Mouse (Mus musculus): ENCODE results near the gene Nmur1. TPM values are rescaled to one million over a fixed set of nuclear protein-coding genes. Genes with fewer than 3 reads are reported as not detected.

Gene Nmur1
- total RNA-seq, 2 experiments from 2014 or later: not detected

- DNase-seq (ENCODE audit: low spot score in 2 of 2): peak; percentile 49 to 57
Observed at GRCm38 (mm10) chr1:86440887-86441723, 15.1 kb upstream of the Nmur1 start.

GRCm38 (mm10) chr1:86440171-86440886, 14.3 kb upstream of the Nmur1 start:
- peak; percentile 97 to 98 for DNase-seq (ENCODE audit: low spot score in 2 of 2)

- no peak for DNase-seq (ENCODE audit: low spot score in 2 of 2)
Observed at GRCm38 (mm10) chr1:86439487-86440170, 13.6 kb upstream of the Nmur1 start.

- DNase-seq (ENCODE audit: low spot score in 2 of 2): no peak
Observed at GRCm38 (mm10) chr1:86438501-86438900, 12.5 kb upstream of the Nmur1 start.

- no peak for DNase-seq (ENCODE audit: low spot score in 2 of 2)
Observed at GRCm38 (mm10) chr1:86438014-86438319, 11.9 kb upstream of the Nmur1 start.

GRCm38 (mm10) chr1:86437219-86438013, 11.4 kb upstream of the Nmur1 start:
- DNase-seq (ENCODE audit: low spot score in 2 of 2): no peak

- peak; percentile 69 to 70 for DNase-seq (ENCODE audit: low spot score in 2 of 2)
Observed at GRCm38 (mm10) chr1:86435302-86435821, 9.3 kb upstream of the Nmur1 start.

- peak; percentile 98 for DNase-seq (ENCODE audit: low spot score in 2 of 2)
Observed at GRCm38 (mm10) chr1:86434439-86435201, 8.6 kb upstream of the Nmur1 start.

GRCm38 (mm10) chr1:86434001-86434400, 8.0 kb upstream of the Nmur1 start:
- peak; percentile 78 to 80 for DNase-seq (ENCODE audit: low spot score in 2 of 2)

GRCm38 (mm10) chr1:86433359-86433758, 7.3 kb upstream of the Nmur1 start:
- DNase-seq (ENCODE audit: low spot score in 2 of 2): no peak

- DNase-seq (ENCODE audit: low spot score in 2 of 2): no peak
Observed at GRCm38 (mm10) chr1:86432778-86433177, 6.8 kb upstream of the Nmur1 start.

GRCm38 (mm10) chr1:86430056-86430455, 4.0 kb upstream of the Nmur1 start:
- peak; percentile 82 to 86 for DNase-seq (ENCODE audit: low spot score in 2 of 2)

GRCm38 (mm10) chr1:86424835-86425547, 1.0 kb downstream of the Nmur1 start:
- no peak for DNase-seq (ENCODE audit: low spot score in 2 of 2)

GRCm38 (mm10) chr1:86424336-86424735, 1.7 kb downstream of the Nmur1 start:
- DNase-seq (ENCODE audit: low spot score in 2 of 2): no peak

- no peak for DNase-seq (ENCODE audit: low spot score in 2 of 2)
Observed at GRCm38 (mm10) chr1:86423879-86424278, 2.1 kb downstream of the Nmur1 start.

GRCm38 (mm10) chr1:86421007-86421406, 5.0 kb downstream of the Nmur1 start:
- no peak for DNase-seq (ENCODE audit: low spot score in 2 of 2)

GRCm38 (mm10) chr1:86416321-86416720, 9.7 kb downstream of the Nmur1 start:
- no peak for DNase-seq (ENCODE audit: low spot score in 2 of 2)

GRCm38 (mm10) chr1:86415612-86416184, 10.3 kb downstream of the Nmur1 start:
- no peak for DNase-seq (ENCODE audit: low spot score in 2 of 2)

- DNase-seq (ENCODE audit: low spot score in 2 of 2): no peak
Observed at GRCm38 (mm10) chr1:86415144-86415543, 10.9 kb downstream of the Nmur1 start.
